Mouse (Mus musculus): ENCODE measurements around the gene Scarf1. TPM values are rescaled to one million over a fixed set of nuclear protein-coding genes. Genes with fewer than 3 reads are reported as not detected.

Scarf1 gene
- total and polyA plus RNA-seq, 3 experiments: 0.15 to 0.28 TPM; not detected in 1

DNA sequence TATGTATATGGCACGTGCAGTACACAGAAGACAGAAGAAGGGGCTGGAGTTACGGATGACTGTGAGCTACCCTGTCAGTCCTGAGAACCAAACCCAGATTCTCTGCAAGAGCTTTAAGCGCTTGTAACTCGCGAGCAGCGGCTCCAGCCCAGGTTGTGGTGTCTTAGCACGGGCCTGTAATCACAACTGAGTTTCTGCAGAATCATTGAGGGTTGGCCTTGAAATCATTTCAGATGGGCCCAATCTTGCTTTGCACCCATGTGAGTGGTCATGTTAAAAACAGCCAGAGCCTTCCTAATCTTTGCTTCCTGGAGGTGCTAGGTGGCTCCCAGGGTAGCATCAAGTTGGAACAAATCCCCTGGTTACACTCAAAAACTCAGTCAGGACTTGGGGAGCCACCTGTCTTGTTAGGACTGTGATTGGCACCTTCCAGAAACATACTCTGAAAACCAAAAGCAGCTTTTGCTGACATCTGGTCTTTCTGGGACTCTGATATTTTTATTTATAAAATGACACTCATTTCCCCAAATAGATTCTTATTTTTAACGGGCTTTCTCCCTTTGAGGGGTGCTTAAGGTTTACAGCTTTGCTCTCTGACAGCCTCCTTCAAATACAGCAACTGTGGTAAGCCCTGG is 46.6 kb downstream of the Scarf1 start:
- no peak overlapping the region for H3K4me3 ChIP-seq (ENCODE audit: control insufficient read depth in 1 of 2, insufficient read depth in 1 of 2, low read depth in 2 of 2, low read length in 2 of 2)
- no peak for TF ChIP-seq ZMIZ1 (IDR thresholded peaks at IDR 0.05; ENCODE audit: low read depth, low read length)
- no peak overlapping the region for H3K27ac ChIP-seq (ENCODE audit: control insufficient read depth, low read depth, low read length)
- H3K36me3 ChIP-seq (ENCODE audit: control insufficient read depth in 1 of 2, insufficient read depth in 2 of 2, low read length in 2 of 2): no peaks in the 10 kb centered on the region
- H3K27me3 ChIP-seq (ENCODE audit: control insufficient read depth in 1 of 2, insufficient read depth in 2 of 2, low read length in 2 of 2): no peaks in the 10 kb centered on the region
- H3K4me1 ChIP-seq (ENCODE audit: control insufficient read depth in 1 of 2, insufficient read depth in 2 of 2, low read length in 2 of 2): no peaks in the 10 kb centered on the region
- H3K79me2 ChIP-seq (ENCODE audit: control insufficient read depth, insufficient read depth, low read length, poor library complexity): no peaks in the 10 kb centered on the region
- DNase-seq (ENCODE audit: low read depth, low spot score): no peak
- H3K9me3 ChIP-seq (replicated peaks; ENCODE audit: insufficient read depth, low read length): no peaks in the 10 kb centered on the region
- no peak overlapping the region for H3K9ac ChIP-seq (ENCODE audit: control insufficient read depth, low read depth, low read length, poor library complexity, severe bottlenecking)

DNA sequence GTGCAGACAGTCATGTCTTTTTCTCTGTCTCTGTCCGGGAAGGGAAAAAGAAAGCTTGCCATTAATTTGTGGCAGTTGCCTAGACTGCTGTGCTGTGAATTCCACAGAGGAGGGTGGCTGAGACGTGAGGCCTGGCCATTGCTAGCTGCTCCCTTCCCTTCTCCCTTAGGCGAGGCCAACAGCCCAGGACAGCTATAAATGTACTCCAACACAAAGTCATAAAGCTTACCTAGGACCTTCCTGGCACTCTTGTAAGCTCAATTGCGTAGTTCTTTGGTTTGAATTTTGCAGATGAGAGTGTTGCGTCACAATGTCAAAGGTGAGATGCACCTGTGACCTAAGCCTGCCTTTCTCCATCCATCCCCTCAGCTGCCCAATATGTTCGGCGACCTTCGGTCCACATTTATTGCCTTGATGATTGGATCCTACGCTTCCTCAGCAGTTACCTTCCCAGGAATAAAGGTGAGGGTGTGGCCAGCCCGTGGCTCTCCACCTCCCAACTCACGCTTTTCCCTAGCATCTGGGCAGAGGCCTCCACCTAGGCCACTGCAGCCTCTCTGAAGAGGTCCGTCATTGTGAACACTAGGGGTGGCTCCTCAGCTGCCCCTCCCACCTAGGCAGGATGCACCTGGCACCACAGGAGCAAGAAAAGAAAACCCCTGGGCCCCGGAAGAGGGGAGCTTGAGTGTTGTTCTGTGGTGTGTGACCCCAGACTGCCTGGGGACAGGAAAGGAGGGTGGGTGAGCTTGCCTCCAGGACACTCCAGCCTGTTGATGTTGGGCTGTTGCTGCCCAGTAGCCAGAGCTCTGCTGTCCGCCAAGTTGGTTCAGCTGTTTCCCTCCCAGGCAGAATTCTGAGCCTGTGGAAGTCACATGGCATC is 47.4 kb downstream of the Scarf1 start:
- peaks cover 0 to 4% of the 10 kb centered on the region in 2 experiments; a peak in 2 of 4 replicates for H3K4me1 ChIP-seq (ENCODE audit: control insufficient read depth in 1 of 2, insufficient read depth in 2 of 2, low read length in 2 of 2)
- no peaks in the 10 kb centered on the region for H3K27me3 ChIP-seq (ENCODE audit: control insufficient read depth in 1 of 2, insufficient read depth in 2 of 2, low read length in 2 of 2)
- H3K4me3 ChIP-seq (ENCODE audit: control insufficient read depth in 1 of 2, insufficient read depth in 1 of 2, low read depth in 2 of 2, low read length in 2 of 2): no peak overlapping the region
- H3K9ac ChIP-seq (ENCODE audit: control insufficient read depth, low read depth, low read length, poor library complexity, severe bottlenecking): no peak overlapping the region
- no peaks in the 10 kb centered on the region for H3K9me3 ChIP-seq (replicated peaks; ENCODE audit: insufficient read depth, low read length)
- H3K27ac ChIP-seq (ENCODE audit: control insufficient read depth, low read depth, low read length): no peak overlapping the region
- no peak for DNase-seq (ENCODE audit: low read depth, low spot score)
- H3K79me2 ChIP-seq (ENCODE audit: control insufficient read depth, insufficient read depth, low read length, poor library complexity): no peaks in the 10 kb centered on the region
- H3K36me3 ChIP-seq (ENCODE audit: control insufficient read depth in 1 of 2, insufficient read depth in 2 of 2, low read length in 2 of 2): peaks cover 0 to under 1% of the 10 kb centered on the region in 2 experiments; a peak in 1 of 4 replicates
- TF ChIP-seq HCFC1 (IDR thresholded peaks at IDR 0.05; ENCODE audit: low read depth, low read length): no peak
- no peak for TF ChIP-seq GABPA (IDR thresholded peaks at IDR 0.05; ENCODE audit: low read depth, low read length)
- TF ChIP-seq MEF2A (IDR thresholded peaks at IDR 0.05; ENCODE audit: extremely low read depth, insufficient replicate concordance, low read depth, low read length, poor library complexity, severe bottlenecking): no peak
- TF ChIP-seq MAX (IDR thresholded peaks at IDR 0.05; ENCODE audit: low read length): no peak
- TF ChIP-seq USF2 (IDR thresholded peaks at IDR 0.05; ENCODE audit: borderline replicate concordance in 1 of 2, insufficient read depth in 1 of 2, low read depth in 1 of 2, low read length in 2 of 2): no peak
- TF ChIP-seq GATA1 (IDR thresholded peaks at IDR 0.05; ENCODE audit: low read depth, low read length): no peak
- TF ChIP-seq USF1 (IDR thresholded peaks at IDR 0.05; ENCODE audit: low read depth, low read length): no peak
- TF ChIP-seq CHD1 (IDR thresholded peaks at IDR 0.05; ENCODE audit: low read depth, low read length): no peak
- no peak for TF ChIP-seq ZMIZ1 (IDR thresholded peaks at IDR 0.05; ENCODE audit: low read depth, low read length)
- no peak for TF ChIP-seq MYB (IDR thresholded peaks at IDR 0.05; ENCODE audit: low read depth, low read length)
- TF ChIP-seq SIN3A (IDR thresholded peaks at IDR 0.05; ENCODE audit: low read length): no peak

Data from MEL (cell line).